Mouse (Mus musculus) spleen, adult 18-20 months (tissue): Measurements from ENCODE around the gene Spats2l.

Experiments
- DNase-seq, 2 experiments: peaks; one replicate each; pipeline ENCODE4 v3.0.0; 2022; ENCODE audit warnings: mixed read lengths in 2 of 2

The Spats2l gene

GRCm38 (mm10) chr1:57774001-57774667, at the start of gene Spats2l:
Gene Spats2l (plus strand): TSS chr1:57774162.
- DNase-seq = peak in 1 of 2 experiments; percentile 1

- DNase-seq = no peak
Measured at GRCm38 (mm10) chr1:57725268-57725667, 48.7 kb upstream of the Spats2l start.

GRCm38 (mm10) chr1:57735877-57736276, 38.1 kb upstream of the Spats2l start:
- no peak for DNase-seq

GRCm38 (mm10) chr1:57741740-57742139, 32.2 kb upstream of the Spats2l start:
- DNase-seq = no peak

GRCm38 (mm10) chr1:57742266-57742665, 31.7 kb upstream of the Spats2l start:
- no peak for DNase-seq

- no peak for DNase-seq
Measured at GRCm38 (mm10) chr1:57751781-57752180, 22.2 kb upstream of the Spats2l start.

GRCm38 (mm10) chr1:57766396-57766795, 7.6 kb upstream of the Spats2l start:
- DNase-seq = no peak

- no peak for DNase-seq
Measured at GRCm38 (mm10) chr1:57773326-57773725, 636 bp upstream of the Spats2l start.

GRCm38 (mm10) chr1:57774668-57775495, 920 bp downstream of the Spats2l start:
- DNase-seq = peak; percentile 12 to 25

GRCm38 (mm10) chr1:57775496-57775790, 1.5 kb downstream of the Spats2l start:
- no peak for DNase-seq

- DNase-seq = no peak
Measured at GRCm38 (mm10) chr1:57776671-57777281, 2.8 kb downstream of the Spats2l start.

- no peak for DNase-seq
Measured at GRCm38 (mm10) chr1:57784300-57784699, 10.3 kb downstream of the Spats2l start.

- no peak for DNase-seq
Measured at GRCm38 (mm10) chr1:57789831-57790230, 15.9 kb downstream of the Spats2l start.

GRCm38 (mm10) chr1:57792212-57792611, 18.2 kb downstream of the Spats2l start:
- no peak for DNase-seq

GRCm38 (mm10) chr1:57795838-57796237, 21.9 kb downstream of the Spats2l start:
- no peak for DNase-seq

- DNase-seq = no peak
Measured at GRCm38 (mm10) chr1:57799398-57799797, 25.4 kb downstream of the Spats2l start.

GRCm38 (mm10) chr1:57800846-57801245, 26.9 kb downstream of the Spats2l start:
- DNase-seq = no peak

- no peak for DNase-seq
Measured at GRCm38 (mm10) chr1:57806126-57806525, 32.2 kb downstream of the Spats2l start.

- DNase-seq = no peak
Measured at GRCm38 (mm10) chr1:57807882-57808281, 33.9 kb downstream of the Spats2l start.

GRCm38 (mm10) chr1:57810221-57810620, 36.3 kb downstream of the Spats2l start:
- no peak for DNase-seq

GRCm38 (mm10) chr1:57817103-57817502, 43.1 kb downstream of the Spats2l start:
- no peak for DNase-seq

GRCm38 (mm10) chr1:57820428-57820997, 46.6 kb downstream of the Spats2l start:
- DNase-seq = no peak

GRCm38 (mm10) chr1:57824966-57825759, 51.2 kb downstream of the Spats2l start:
- DNase-seq = no peak
